Mouse (Mus musculus): ENCODE results near the gene Map3k10. TPM values are rescaled to one million over a fixed set of nuclear protein-coding genes. Genes with fewer than 3 reads are reported as not detected.

Map3k10 gene
- polyA plus RNA-seq, 1 experiment from 2014 or later, result 4.2 TPM

DNA sequence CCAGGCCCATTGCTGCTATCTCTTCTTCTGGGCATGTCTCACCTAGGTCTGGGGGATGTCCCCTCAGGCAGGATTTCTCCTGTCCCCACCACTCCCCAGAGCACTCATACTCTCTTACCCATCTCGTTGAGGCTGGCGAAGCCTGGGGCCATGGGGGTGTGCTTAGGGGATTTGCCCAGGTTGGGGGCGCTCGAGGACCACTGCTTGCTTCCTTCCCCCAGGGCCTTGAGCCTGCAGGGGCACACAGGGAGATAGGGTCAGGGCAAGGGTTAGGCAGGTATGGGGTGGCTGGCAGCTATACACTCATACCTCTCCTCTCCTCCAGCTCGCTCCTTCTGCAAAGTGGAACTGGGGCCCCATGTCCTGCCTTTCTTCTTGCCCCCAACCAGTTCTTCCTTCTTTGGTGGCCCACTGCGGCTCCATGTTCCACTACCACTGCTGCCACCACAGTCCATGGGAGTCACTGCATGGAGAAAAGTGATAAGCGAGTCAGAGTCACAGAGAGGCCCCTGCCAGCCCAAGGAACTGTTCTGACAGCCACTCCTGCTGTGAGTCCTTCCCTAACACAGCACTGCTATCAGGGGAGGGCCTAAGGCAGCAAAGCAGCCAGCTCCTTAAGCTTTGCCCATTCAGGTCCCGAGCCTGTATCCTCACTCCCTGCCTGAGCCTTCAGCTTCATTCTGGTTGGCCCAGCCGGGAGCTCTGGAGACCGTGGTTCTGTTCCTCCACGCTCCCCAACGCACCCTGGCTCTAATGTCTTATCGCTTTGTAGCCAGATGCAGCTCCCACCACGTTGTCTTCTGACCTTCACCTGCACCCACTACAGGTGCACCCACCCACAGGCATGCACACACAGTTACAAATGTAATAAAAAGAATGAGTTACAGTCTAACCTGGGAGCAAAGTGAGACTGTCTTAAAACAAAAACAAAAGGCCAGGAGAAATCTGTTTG is 15.4 kb downstream of the Map3k10 start:
- peaks cover 3% of the 10 kb centered on the region; the same call in 1 of the 2 replicates for H3K27me3 ChIP-seq (ENCODE audit: control insufficient read depth, insufficient read depth, low read length)
- H3K4me2 ChIP-seq (replicated peaks; ENCODE audit: low read depth), result no peak overlapping the region
- WGBS, result 65% methylated on average over 14 of the region's 14 CpGs
- no peak overlapping the region for H3K4me3 ChIP-seq (ENCODE audit: low read depth, low read length)
- no peak for DNase-seq (ENCODE audit: low spot score)
- TF ChIP-seq EP300 (optimal IDR thresholded peaks at IDR 0.05), result no peak
- TF ChIP-seq CTCF (IDR thresholded peaks at IDR 0.05; ENCODE audit: low read depth), result no peak
- no peak overlapping the region for H3K9ac ChIP-seq (ENCODE audit: low read length)
- H3K9me3 ChIP-seq (ENCODE audit: control insufficient read depth, low read length), result no peaks in the 10 kb centered on the region
- H3K4me1 ChIP-seq (replicated peaks; ENCODE audit: control insufficient read depth, insufficient read depth), result no peaks in the 10 kb centered on the region
- no peak overlapping the region for H3K27ac ChIP-seq (replicated peaks)
- peaks cover 3% of the 10 kb centered on the region for H3K36me3 ChIP-seq (ENCODE audit: control insufficient read depth, insufficient read depth, low read length)
- ATAC-seq (ENCODE audit: low FRiP score, low TSS enrichment), result no peak

DNA sequence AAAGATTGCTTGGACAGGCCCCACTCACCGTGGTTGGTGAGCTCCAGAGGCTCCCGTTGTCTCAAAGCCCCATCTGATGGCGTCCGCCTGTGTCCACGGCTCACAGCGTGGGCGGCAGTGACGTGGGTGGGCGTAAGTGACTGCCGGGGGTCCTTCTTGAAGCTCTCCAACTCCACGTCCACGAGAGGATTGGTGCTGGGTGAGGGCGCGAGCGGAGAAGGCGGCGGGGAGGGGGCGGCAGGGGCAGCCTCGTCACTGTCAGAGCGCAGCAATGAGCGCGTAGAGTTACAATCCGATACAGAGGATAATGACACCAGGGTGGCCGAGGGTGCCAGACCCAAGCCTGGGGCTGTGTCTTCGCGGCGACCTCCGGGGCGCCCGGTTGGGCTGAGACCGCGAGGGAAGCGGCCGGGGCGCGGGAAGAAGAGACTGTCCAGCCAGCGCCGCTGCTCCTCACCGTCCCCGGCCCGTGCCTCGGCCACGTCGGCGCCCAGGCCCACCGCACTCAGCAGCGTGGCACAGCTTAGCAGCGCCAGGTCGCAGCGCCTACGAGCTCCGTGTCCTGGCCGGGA is 16.5 kb downstream of the Map3k10 start:
- ATAC-seq (ENCODE audit: low FRiP score, low TSS enrichment) (no peak), DNase-seq (ENCODE audit: low spot score) (no peak)
- no peak overlapping the region for H3K4me2 ChIP-seq (replicated peaks; ENCODE audit: low read depth)
- peaks cover 6% of the 10 kb centered on the region; the same call in 1 of the 2 replicates for H3K27me3 ChIP-seq (ENCODE audit: control insufficient read depth, insufficient read depth, low read length)
- 48% methylated on average over 53 of the region's 53 CpGs for WGBS
- no peak overlapping the region for H3K9ac ChIP-seq (ENCODE audit: low read length)
- no peaks in the 10 kb centered on the region for H3K4me1 ChIP-seq (replicated peaks; ENCODE audit: control insufficient read depth, insufficient read depth)
- no peak overlapping the region for H3K4me3 ChIP-seq (ENCODE audit: low read depth, low read length)
- TF ChIP-seq EP300 (optimal IDR thresholded peaks at IDR 0.05) (no peak), CTCF (IDR thresholded peaks at IDR 0.05; ENCODE audit: low read depth) (no peak)
- H3K9me3 ChIP-seq (ENCODE audit: control insufficient read depth, low read length), result no peaks in the 10 kb centered on the region
- H3K27ac ChIP-seq (replicated peaks), result no peak overlapping the region
- peaks cover 3% of the 10 kb centered on the region for H3K36me3 ChIP-seq (ENCODE audit: control insufficient read depth, insufficient read depth, low read length)

GRCm38 (mm10) chr7:27656600-27656999 is 17.8 kb downstream of the Map3k10 start:
- Histone ChIP-seq H3K4me2 (replicated peaks; ENCODE audit: low read depth) (no peak overlapping the region), H3K4me1 (replicated peaks; ENCODE audit: control insufficient read depth, insufficient read depth) (no peaks in the 10 kb centered on the region), H3K4me3 (ENCODE audit: low read depth, low read length) (no peak overlapping the region), H3K27me3 (ENCODE audit: control insufficient read depth, insufficient read depth, low read length) (peaks cover 6% of the 10 kb centered on the region; the same call in 1 of the 2 replicates), H3K27ac (replicated peaks) (no peak overlapping the region), H3K9ac (ENCODE audit: low read length) (no peak overlapping the region), H3K9me3 (ENCODE audit: control insufficient read depth, low read length) (no peaks in the 10 kb centered on the region), H3K36me3 (ENCODE audit: control insufficient read depth, insufficient read depth, low read length) (peaks cover 3% of the 10 kb centered on the region)
- DNase-seq (ENCODE audit: low spot score) (no peak), ATAC-seq (ENCODE audit: low FRiP score, low TSS enrichment) (no peak)
- WGBS, result 90% methylated on average over 16 of the region's 16 CpGs
- no peak for TF ChIP-seq EP300 (optimal IDR thresholded peaks at IDR 0.05)
- TF ChIP-seq CTCF (IDR thresholded peaks at IDR 0.05; ENCODE audit: low read depth), result no peak

DNA sequence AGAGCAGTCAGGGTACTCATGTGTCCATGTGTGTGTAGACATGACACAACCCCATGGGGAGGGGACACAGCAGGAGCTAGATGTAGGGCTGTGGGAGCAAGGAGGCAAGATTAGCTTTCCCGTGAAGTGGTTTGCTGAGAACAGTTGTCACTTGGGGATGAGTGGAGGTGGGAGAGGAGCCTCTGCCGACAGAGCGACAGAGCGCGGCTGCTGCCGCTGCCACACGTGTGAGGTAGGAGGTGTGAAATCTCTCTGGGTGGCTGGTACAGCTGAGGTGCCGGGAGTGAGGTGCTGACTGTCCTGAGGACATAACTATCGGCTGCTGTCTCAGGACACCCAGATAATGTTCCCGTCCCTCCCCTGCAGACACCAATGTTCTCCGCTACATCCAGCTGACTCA is 18.9 kb downstream of the Map3k10 start:
- no peak for TF ChIP-seq EP300 (optimal IDR thresholded peaks at IDR 0.05)
- no peak for TF ChIP-seq CTCF (IDR thresholded peaks at IDR 0.05; ENCODE audit: low read depth)

DNA sequence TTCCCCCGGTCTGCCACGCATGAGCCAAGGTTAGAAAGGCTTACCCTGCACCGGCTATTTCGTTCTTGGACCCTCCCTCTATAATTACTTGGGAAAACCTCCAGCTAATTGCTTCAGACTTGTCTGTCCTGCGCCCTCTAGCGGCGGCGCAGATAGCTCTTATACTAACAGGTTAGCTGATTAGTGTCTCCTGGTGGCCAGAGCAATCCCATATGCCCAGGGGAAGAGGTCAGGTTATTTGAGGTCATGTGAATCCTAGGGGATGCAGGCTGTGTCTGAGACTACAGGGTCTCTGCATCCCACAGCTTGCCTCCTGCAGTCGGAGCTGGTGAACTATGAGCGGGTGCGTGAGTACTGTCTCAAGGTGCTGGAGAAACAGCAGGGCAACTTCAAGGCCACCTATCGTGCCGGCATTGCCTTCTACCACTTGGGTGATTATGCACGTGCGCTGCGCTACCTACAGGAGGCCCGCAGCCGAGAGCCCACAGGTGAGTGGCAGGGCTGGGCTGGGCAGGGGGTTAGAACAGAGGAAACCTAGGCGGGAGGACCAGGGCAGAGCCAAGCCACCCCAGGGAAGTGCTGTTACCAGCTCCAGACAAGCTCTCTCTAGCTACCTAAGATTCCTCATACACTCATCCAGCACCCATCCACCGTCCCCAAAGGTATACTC is 19.7 kb downstream of the Map3k10 start:
- Histone ChIP-seq H3K27ac (replicated peaks) (no peak overlapping the region), H3K36me3 (ENCODE audit: control insufficient read depth, insufficient read depth, low read length) (peaks cover 3% of the 10 kb centered on the region), H3K9me3 (ENCODE audit: control insufficient read depth, low read length) (no peaks in the 10 kb centered on the region), H3K4me1 (replicated peaks; ENCODE audit: control insufficient read depth, insufficient read depth) (no peaks in the 10 kb centered on the region), H3K27me3 (ENCODE audit: control insufficient read depth, insufficient read depth, low read length) (peaks cover 6% of the 10 kb centered on the region; the same call in 1 of the 2 replicates), H3K4me2 (replicated peaks; ENCODE audit: low read depth) (no peak overlapping the region), H3K4me3 (ENCODE audit: low read depth, low read length) (no peak overlapping the region), H3K9ac (ENCODE audit: low read length) (no peak overlapping the region)
- TF ChIP-seq CTCF (IDR thresholded peaks at IDR 0.05; ENCODE audit: low read depth) (peak; percentile 61), EP300 (optimal IDR thresholded peaks at IDR 0.05) (no peak)
- DNase-seq (ENCODE audit: low spot score) (no peak), ATAC-seq (ENCODE audit: low FRiP score, low TSS enrichment) (no peak)
- 58% methylated on average over 20 of the region's 20 CpGs for WGBS

More for the DNA sequence above, 18.9 kb downstream of the Map3k10 start:
- no peak for ATAC-seq (ENCODE audit: low FRiP score, low TSS enrichment)
- 35% methylated on average over 11 of the region's 11 CpGs for WGBS
- Histone ChIP-seq H3K4me3 (ENCODE audit: low read depth, low read length) (no peak overlapping the region), H3K27ac (replicated peaks) (no peak overlapping the region), H3K27me3 (ENCODE audit: control insufficient read depth, insufficient read depth, low read length) (peaks cover 6% of the 10 kb centered on the region; the same call in 1 of the 2 replicates), H3K4me2 (replicated peaks; ENCODE audit: low read depth) (no peak overlapping the region), H3K9me3 (ENCODE audit: control insufficient read depth, low read length) (no peaks in the 10 kb centered on the region), H3K36me3 (ENCODE audit: control insufficient read depth, insufficient read depth, low read length) (peaks cover 3% of the 10 kb centered on the region), H3K9ac (ENCODE audit: low read length) (no peak overlapping the region), H3K4me1 (replicated peaks; ENCODE audit: control insufficient read depth, insufficient read depth) (no peaks in the 10 kb centered on the region)
- DNase-seq (ENCODE audit: low spot score), result no peak

Data from stomach, postnatal 0 days (tissue).